Mouse (Mus musculus) embryonic fibroblast, embryonic 13.5 days (primary cell): ENCODE data around the gene Fam129a.

Experiments used
- CTCF ChIP-seq: IDR thresholded peaks from 2 replicates; pipeline ENCODE4 v1.5.1; 2011; ENCODE audit warnings: mild to moderate bottlenecking, control low read depth, low read length, moderate library complexity, borderline replicate concordance; ENCODE audit not compliant: insufficient read depth
- POLR2A ChIP-seq: IDR thresholded peaks from 2 replicates; pipeline ENCODE4 v1.6.1; 2011; ENCODE audit warnings: low read depth, mild to moderate bottlenecking, control low read depth, low read length, moderate library complexity

DNA sequence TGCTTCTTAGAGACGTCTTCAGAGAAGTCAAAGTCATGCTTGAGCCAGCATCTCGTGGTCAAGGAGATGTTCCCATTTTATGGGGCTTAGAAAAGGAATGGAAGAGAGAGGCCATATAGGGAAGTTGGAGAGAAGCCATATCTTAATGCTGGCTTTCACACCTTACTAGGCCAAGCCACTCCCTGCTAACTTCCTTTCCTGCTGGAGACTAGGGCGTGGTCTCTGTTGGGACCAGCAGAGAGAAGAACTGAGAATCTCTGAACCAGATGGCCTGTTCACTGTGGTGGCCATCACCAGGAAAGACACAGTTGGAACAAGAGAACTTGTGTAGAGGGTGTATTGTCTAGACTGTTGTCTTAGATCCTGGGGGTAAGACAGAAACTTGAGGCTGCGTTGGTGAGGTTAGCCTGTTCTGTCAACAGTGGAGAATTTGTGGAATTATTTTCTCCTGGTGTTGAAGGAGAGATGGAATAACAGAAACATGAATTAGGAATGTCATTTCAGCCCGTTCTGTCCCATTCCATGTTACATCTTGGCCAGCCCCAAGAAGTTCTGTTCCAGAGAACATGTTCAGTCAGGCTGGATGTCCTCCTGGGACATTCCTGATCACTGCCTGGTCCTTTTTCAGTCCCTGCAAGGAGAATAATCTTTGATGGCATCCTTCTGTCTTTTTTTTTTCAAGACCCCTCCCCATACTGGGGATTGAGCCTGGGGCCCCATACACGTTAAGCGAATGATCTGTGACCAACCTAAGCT, 90.9 kb downstream of the Fam129a start:
- TF ChIP-seq POLR2A, result no peak
- no peak for TF ChIP-seq CTCF
